Mouse (Mus musculus): Measurements from ENCODE around the gene Hrh2.

Hrh2 gene

DNA sequence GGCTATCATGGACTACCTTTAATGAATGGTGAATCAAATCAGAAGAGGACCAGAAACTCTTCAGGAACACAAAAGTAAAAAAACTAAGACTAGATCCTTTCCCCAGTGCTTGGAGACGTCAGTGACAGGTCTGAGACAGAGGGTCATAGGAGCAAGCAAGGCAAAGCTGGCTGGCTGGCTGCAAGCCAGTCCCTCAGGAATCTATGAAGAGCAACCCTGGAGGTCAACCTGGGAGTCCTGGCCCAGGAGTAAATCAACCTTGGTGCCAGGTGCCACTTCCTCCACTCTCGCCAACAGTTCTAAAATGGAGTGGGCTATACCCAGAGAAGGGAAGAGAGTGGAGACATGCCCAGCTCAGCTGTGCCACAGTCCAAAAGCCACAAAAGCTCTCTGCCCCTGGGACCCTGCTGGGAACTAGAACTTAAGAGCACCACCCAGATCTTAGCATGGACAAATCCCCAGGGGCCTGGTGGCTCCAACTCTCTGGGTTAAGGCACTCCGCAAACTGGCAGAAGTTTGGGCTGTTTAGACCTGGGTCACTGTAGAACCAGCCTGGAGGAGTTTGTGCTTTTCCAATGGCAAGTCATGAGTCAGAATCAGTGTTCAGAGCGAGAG lies 15.4 kb upstream of the Hrh2 start:
- DNase-seq (ENCODE audit: low spot score): no peak

- DNase-seq (ENCODE audit: low spot score): no peak
Measured at GRCm38 (mm10) chr13:54177346-54177745, 14.6 kb upstream of the Hrh2 start.

DNA sequence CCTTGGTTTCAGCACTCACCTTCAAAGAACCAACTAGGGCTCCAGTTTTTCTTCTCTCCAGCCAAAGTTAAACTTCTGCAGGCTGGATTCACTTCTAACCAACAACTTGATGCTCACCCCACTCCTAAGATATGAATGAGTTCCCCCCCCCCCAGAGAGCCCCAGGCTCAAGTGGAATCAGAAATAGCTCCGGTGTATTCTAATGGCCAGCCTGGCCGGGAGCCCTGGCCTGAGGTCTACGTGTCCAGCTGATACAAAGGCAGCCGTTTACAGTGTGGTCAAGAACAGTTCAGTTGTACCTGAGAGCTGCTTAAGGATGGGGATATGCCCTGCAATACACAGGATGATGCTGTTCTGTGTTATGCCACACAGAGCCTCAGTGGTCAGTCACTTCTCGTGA lies 13.3 kb upstream of the Hrh2 start:
- DNase-seq (ENCODE audit: low spot score): no peak

- no peak for DNase-seq (ENCODE audit: low spot score)
Measured at GRCm38 (mm10) chr13:54179971-54180370, 12.0 kb upstream of the Hrh2 start.

GRCm38 (mm10) chr13:54180461-54180860 lies 11.5 kb upstream of the Hrh2 start:
- DNase-seq (ENCODE audit: low spot score): no peak

DNA sequence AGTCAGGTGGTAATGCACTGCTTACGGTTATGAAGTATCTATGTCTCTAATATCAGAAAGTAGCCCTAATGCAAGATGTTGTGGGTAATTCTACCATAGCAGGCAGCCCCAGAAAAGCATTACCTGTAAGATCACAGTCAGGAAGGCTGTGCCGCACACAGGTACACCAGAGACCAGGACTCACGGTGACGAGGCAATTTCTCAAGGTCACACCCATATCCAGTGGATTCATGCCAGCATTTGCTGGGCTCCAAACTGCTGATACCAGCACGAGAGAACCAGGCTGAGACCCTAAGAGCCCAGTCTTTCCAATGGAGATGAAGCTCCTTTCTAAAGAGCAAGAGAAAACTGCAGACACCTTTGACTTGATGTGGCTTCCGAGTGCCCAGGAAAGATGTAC lies 10.6 kb upstream of the Hrh2 start:
- DNase-seq (ENCODE audit: low spot score): no peak

DNA sequence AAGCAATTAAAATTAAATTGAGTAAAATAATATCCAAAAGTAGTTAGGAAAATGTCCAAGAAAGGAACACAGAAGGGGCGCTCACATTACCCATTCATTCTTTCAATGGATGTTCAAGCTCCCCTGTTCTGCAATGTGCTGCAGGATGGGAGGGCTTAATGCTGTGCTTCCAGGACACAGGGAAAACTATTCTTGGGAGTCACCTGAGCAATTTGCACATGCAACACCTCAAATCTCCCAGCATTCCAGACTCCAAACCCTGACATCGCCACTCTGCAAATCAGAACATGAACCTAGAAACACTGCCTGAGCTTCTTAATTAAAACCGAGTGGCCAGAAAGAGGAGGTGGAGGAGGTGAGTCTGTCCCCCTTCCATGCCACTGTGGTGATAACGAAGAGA lies 10.0 kb upstream of the Hrh2 start:
- DNase-seq (ENCODE audit: low spot score): no peak

DNA sequence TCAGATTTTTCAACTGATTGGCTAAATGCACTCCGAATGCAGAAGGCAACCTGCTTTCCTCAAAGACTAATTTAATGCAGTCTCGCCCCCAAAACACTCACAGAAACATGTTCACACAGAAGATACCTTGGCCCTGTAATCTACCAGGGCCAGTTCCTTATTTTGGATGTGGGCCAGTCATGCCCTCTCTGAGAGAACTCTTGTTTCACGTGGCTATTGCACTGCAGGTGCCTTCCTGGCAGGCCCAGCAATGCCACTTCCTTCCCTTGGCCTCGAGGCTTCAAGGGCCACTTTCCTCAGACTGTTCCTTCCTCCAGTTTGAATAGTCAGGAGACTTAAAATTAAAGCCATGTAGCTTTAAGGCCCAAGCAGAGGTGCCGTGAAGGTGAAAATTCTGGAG lies 5.5 kb upstream of the Hrh2 start:
- DNase-seq (ENCODE audit: low spot score): no peak

DNA sequence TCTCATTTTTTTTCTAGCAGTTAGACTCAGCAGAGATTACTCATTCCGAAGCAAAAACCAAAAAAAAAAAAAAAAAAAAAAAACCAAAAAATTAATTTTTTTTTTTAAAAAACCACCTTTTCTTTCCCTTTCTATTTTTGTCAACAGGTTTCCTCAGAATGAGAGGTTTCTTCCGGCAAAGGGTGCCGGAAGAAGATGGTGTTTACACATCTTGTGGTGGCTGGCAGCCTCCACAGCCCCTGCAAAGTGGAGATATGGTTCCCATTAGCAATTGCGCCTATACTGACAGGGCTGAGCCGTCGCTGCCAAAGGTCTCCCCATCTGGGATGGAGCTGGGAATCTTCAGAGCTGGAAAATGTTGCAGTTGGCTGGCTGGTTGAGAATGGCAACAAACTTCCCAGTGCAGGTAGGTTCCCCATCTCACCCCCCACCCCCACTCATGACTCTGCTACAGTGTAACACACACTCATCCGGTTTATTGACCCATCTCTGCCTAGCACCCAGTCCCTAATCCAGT lies 3.7 kb upstream of the Hrh2 start:
- DNase-seq (ENCODE audit: low spot score): peak; percentile 53

DNA sequence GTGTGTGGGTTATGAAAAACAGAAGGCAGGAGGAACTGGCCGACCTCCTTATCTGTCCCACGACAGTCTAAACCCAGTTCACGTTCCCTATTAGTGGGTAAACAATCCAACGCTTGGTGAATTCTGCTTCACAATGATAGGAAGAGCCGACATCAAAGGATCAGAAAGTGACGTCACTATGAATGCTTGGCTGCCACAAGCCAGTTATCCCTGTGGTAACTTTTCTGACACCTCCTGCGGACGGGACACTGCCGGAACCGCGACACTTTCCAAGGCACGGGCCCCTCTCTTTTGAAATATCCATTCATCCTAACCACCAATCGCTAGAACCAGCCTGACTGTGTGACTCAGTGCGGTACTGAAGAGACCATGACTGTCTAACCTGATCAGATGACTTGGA lies 2.0 kb upstream of the Hrh2 start:
- no peak for DNase-seq (ENCODE audit: low spot score)

DNA sequence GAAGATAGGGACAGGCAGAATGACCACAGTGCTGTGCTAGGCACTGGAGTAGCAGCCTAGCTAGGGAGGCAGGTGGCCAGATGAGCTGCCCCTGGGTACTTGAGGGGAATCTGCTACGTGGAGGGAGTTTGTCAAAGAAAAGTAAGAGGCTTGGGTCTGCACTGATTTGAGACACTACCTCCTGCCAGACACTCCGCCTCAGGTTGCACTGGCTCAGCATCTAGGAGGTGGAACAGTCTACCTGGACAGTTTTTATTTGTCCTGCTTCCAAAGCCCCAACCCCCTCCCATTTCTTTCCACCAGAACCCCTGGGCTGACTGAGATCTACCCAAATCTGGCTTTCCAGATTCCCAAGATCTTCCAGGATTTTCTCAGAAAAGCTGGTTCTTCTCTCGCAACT lies 748 bp upstream of the Hrh2 start:
- no peak for DNase-seq (ENCODE audit: low spot score)

DNA sequence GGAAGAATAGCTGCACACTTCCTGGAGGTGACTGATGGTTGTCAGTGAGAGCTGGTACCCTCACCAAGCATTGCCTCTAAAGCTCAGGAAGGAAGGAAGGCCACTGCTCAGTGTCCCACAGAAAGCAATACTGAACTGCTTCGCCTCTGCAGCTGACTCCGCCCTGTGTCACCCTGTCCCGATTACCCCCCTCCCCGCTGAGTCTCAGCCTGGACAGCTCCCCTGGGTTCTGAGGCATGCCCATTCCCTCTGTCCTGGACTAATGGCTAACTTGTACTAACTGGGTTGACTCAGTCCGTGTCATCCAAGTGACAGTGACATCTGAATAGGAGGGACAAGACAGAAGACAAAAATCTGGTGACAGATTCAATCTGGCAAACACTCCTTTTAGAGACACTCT lies 1.7 kb downstream of the Hrh2 start:
- DNase-seq (ENCODE audit: low spot score): no peak

GRCm38 (mm10) chr13:54199000-54199399 lies 7.1 kb downstream of the Hrh2 start:
- DNase-seq (ENCODE audit: low spot score): no peak

DNA sequence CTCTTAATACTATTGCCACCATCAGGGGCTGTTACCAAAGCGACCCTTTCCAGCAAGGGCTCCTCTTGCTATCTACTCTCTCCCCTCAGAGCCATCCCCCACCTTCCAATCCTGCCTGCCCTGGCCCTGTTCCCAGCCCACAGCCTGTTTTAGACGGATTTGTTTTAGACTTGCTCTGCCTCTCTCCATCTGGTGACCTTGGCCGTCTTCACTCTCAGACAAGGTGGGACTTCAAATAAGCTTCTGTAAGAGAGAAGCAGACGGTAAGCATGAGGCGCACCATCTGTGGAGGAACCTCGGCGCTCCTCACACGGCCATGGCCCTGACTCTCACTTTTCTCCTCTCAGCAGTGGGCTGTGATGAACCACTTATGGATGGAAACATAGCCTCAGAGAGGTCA lies 10.5 kb downstream of the Hrh2 start:
- no peak for DNase-seq (ENCODE audit: low spot score)

- no peak for DNase-seq (ENCODE audit: low spot score)
Measured at GRCm38 (mm10) chr13:54203419-54203818, 11.5 kb downstream of the Hrh2 start.

DNA sequence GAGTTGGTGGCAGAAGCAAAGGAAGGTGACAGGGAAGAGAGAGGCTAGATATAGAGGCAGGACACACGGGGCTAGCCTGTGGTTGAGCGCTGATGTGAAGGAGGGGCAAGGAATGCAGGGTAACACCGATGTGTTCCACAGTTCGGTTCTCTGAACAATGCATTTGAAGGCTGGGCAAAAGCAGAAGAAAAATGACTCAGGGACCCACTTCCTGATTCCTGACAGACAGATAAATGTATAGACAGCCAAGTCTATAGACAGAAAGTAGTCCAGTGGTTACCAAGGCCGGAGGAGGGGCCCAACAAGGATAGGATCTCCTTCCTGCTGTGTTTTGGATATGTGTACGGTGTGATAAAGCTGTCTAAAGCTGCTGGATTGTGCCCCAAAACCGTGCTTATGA lies 13.3 kb downstream of the Hrh2 start:
- DNase-seq (ENCODE audit: low spot score): no peak

GRCm38 (mm10) chr13:54206140-54206753 lies 14.3 kb downstream of the Hrh2 start:
- no peak for DNase-seq (ENCODE audit: low spot score)

DNA sequence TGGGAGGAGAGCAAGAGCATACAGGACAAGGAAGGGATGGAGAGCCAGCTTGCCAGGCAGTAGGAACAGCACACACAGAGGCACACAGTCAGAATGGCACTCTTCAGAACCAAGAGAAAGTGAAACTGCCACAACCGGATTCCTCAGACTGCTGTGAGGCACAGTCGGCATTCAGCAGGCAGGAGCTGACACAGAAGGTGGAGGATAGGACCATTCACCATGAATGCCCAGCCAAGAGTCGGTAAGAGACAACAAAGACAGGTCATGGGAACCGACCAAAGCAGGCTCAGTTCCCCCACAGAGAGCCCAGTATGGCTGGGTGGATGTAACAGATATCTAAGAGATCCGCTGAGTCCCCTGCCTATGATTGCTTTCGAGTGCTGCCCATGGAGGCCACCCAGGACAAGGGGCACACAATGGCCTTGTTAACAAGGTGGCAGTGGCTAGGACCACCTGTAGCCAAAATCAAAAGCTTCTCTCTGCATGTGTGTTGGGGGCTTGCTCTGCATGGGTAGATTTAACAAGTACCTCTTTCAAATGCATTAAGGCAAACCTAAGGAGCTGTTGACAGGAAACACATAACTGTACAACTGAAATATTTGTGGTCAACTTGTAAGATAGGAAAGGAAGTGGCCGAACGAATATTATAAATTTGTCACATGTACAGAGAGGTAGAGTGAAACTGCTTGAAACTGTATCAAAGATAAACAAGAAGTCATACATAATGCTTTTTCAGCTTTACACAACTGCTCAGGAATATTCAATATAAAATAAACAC lies 17.7 kb downstream of the Hrh2 start:
- DNase-seq (ENCODE audit: low spot score): no peak

DNA sequence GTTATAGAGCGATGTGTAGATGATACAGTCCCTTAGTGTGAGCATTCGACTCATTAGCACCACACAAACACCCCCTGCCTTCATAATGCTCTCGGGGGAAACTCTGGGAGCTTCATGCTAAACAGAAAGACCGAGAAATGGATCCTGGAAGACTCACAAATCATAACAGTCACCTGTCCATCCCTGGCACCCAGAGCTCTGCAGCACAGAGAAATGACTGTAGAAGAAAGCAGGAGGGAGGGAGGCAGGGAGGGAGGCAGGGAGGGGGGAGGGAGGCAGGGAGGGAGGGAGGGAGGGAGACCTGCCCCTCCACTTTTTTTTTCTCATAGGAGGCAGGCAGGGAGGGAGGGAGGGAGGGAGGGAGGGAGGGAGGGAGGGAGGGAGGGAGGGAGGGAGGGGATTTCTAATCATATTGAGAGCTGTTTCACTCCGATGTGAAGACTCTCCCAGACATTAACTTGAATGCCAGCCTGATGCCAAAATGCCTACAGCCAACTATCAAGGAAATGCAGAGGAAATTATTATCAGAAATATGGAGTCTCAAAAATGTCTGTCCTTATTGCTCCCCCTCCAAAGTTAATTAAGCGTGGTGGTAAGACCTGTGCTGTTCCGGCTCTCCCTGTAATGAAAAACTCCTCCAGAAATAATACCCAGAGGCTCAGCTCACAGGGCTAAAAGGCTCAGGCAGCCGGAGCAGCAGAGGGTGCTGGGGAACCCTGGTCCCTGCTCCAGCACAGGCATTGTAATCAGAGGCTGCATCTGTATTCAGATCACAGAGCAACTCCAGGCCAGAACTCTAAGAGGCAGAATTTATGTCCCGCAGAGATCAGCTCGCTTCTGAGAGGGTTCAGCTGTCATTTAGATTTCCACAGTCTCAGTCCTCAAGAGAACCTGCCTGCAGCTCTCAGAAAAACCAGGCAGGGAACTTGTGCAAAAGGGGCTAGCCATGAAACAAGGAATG lies 19.9 kb downstream of the Hrh2 start:
- DNase-seq (ENCODE audit: low spot score): no peak

GRCm38 (mm10) chr13:54212516-54212915 lies 20.6 kb downstream of the Hrh2 start:
- no peak for DNase-seq (ENCODE audit: low spot score)

DNA sequence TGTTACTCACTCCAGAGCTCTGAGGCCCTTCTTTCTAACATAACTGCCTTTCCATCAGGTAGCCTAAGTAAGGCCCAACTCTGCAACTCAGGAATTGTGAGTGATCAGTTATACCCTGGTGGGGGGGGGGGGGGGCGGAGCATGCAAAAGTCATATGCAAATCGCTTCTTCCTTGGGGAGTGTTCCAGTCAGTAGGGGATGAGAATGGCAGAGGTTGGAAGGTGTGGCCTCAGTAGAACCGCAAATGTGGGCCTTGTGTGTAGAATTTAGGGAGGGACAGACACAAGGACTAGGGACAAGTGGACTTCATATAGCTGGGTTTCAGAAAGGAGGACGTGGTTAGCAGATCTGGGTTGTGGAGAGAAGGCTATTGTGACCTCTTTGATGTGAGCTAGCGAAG lies 23.3 kb downstream of the Hrh2 start:
- DNase-seq (ENCODE audit: low spot score): no peak

DNA sequence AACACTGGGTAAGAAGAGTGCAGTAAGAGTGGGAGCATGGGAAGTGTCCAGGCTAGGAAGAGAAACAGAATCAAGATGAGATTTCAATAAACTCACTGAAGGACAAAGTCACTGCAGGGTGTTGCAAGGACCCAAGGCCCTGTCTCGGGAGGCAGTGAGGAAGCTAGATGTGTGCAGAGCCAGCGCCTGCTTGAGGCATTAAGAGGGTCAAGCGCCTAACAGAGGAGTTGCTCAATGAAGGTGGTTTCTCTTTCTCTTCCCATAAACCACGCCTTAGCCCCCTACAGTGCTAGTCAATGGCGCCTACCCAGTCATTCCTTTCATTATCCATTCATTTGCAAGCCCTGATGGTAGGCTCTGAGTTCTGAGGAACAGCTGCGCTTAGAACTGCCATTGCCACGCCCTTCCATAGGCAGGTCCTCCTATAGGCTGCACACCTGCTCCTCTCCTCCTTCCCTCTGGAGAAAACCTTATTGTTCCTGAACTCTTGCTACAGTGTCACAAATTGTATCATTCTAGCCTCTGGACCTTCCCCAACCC lies 23.9 kb downstream of the Hrh2 start:
- peak; percentile 33 for DNase-seq (ENCODE audit: low spot score)

Data from testis, postnatal 14 days (tissue).